Mouse (Mus musculus) frontal cortex, postnatal 10 days (tissue): ENCODE data around the gene H2al1i.
"Not testable (repeated sequence)": the region's sequence is repeated elsewhere in the genome, so short reads cannot be mapped to it uniquely, and the experiment has no call there.

Experiments
- DNase-seq, 2 experiments: peaks; one replicate each; pipeline ENCODE4 v3.0.0; 2022; ENCODE audit warnings: low spot score in 2 of 2, mixed read lengths in 1 of 2

The H2al1i gene

GRCm38 (mm10) chrX:11324359-11324758 is at the start of gene H2al1i:
Gene H2al1i, plus strand, starts transcription at chrX:11324659.
- not testable (repeated sequence) for DNase-seq

DNA sequence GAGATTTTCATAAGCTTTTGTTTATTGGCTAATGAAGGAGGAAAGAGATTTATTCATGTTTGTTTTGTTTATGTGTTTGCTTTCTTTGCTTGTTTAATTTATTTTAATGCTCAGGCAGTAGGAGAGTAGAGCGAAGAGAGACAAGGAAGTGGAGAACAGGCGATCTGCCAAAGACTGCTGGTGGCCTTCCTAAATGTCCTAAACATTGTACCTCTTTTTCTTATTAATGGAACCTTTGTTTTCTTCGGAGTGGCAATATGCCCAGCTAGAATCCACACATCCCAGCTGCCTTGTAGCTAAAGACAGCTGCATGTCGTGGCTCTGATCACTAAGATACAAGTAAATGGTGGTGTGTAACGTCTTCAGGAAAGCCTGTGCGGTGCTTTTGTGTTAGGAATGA is 47.4 kb upstream of the H2al1i start:
- no peak for DNase-seq

DNA sequence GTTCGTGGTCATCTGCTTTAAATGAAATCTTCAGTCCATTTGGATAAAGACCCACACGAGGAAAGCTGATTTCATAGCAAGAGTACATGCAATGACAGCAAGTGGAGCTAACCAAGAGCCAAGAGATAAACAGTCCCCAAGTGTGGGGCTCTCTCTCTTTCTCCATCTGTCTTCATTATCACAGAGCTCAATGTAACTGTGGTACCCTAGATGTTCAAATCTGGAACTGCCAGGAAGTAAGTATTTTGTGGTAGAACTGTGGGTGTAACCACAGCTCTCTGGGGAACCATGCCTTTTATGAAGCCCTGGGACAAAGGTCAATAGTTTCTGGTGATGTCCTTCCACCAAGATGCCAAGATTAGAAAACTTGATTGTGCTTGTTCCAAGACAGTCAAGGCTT is 43.7 kb upstream of the H2al1i start:
- DNase-seq: no peak

GRCm38 (mm10) chrX:11288306-11288882 is 36.1 kb upstream of the H2al1i start:
- DNase-seq: no peak

DNA sequence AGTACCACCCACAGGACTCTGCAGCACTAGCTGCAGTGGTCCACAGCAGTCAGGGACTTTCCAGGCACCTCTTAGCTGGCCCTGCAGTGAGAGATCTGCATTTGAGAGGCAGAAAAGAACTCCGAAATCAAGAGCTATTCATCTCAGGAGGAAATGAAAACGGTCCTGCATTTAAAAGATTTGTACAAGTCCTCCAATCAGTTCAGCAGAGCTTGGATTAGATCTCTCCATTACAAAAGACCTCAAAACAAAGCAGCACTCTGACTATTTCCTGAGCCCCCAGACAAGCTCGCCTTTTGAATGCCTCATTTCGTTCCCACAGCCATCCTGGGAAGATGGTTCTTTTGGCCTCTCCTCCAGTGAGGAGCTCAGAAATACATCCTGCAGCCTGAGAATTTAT is 35.2 kb upstream of the H2al1i start:
- no peak for DNase-seq

GRCm38 (mm10) chrX:11298957-11299356 is 25.5 kb upstream of the H2al1i start, which contains the start of gene H2al1a:
Gene H2al1a, plus strand, starts transcription at chrX:11299257.
- not testable (repeated sequence) for DNase-seq

DNA sequence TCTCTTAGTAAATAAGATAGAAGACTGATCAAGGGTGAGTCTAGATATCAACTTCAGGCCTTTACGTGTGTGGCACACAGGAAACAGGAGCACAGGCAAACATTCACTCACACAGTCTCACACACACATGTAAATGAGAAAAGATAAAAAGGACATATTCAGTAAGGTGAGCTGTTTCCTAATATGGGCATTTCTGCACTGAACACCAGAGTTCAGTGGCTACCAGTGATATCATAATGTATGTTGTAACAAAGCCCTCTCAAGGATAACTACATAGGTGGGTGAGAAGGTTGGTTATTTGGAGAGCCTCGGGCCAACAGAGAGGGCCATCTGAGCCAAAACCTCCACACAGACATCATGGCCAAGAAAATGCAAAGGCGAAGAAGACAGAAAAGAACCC is 22.3 kb upstream of the H2al1i start, which contains the start of gene H2al1b:
TSS of gene H2al1b (plus strand) at position 301 of the 400 bp plus-strand sequence.
- DNase-seq: not testable (repeated sequence)

DNA sequence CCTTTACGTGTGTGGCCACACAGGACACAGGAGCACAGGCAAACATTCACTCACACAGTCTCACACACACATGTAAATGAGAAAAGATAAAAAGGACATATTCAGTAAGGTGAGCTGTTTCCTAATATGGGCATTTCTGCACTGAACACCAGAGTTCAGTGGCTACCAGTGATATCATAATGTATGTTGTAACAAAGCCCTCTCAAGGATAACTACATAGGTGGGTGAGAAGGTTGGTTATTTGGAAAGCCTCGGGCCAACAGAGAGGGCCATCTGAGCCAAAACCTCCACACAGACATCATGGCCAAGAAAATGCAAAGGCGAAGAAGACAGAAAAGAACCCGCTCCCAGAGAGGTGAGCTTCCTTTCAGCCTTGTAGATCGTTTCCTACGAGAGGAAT is 19.1 kb upstream of the H2al1i start, which contains the start of gene H2al1c:
TSS of gene H2al1c (plus strand) at position 301 of the 400 bp plus-strand sequence.
- DNase-seq: not testable (repeated sequence)

GRCm38 (mm10) chrX:11308524-11308923 is 15.9 kb upstream of the H2al1i start, which contains the start of gene H2al1d:
Gene H2al1d, plus strand, starts transcription at chrX:11308824.
- not testable (repeated sequence) for DNase-seq

GRCm38 (mm10) chrX:11311634-11312033 is 12.8 kb upstream of the H2al1i start, which contains the start of gene H2al1e:
Gene H2al1e, plus strand, starts transcription at chrX:11311934.
- not testable (repeated sequence) for DNase-seq

- DNase-seq: not testable (repeated sequence)
Measured at GRCm38 (mm10) chrX:11314858-11315257, 9.6 kb upstream of the H2al1i start, which contains the start of gene H2al1f. Gene H2al1f, plus strand, starts transcription at chrX:11315158.

DNA sequence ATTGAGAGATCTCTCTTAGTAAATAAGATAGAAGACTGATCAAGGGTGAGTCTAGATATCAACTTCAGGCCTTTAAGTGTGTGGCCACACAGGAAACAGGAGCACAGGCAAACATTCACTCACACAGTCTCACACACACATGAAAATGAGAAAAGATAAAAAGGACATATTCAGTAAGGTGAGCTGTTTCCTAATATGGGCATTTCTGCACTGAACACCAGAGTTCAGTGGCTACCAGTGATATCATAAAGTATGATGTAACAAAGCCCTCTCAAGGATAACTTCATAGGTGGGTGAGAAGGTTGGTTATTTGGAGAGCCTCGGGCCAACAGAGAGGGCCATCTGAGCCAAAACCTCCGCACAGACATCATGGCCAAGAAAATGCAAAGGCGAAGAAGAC is 6.5 kb upstream of the H2al1i start, which contains the start of gene H2al1g:
TSS of gene H2al1g (plus strand) at position 301 of the 400 bp plus-strand sequence.
- not testable (repeated sequence) for DNase-seq

- not testable (repeated sequence) for DNase-seq
Measured at GRCm38 (mm10) chrX:11321192-11321591, 3.3 kb upstream of the H2al1i start, which contains the start of gene H2al1h. Gene H2al1h, plus strand, starts transcription at chrX:11321492.

DNA sequence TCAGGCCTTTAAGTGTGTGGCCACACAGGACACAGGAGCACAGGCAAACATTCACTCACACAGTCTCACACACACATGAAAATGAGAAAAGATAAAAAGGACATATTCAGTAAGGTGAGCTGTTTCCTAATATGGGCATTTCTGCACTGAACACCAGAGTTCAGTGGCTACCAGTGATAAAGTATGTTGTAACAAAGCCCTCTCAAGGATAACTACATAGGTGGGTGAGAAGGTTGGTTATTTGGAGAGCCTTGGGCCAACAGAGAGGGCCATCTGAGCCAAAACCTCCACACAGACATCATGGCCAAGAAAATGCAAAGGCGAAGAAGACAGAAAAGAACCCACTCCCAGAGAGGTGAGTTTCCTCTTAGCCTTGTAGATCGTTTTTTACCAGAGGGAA is 3.1 kb downstream of the H2al1i start, which contains the start of gene H2al1j:
TSS of gene H2al1j (plus strand) at position 301 of the 400 bp plus-strand sequence.
- DNase-seq: not testable (repeated sequence)

GRCm38 (mm10) chrX:11345762-11346161 is 21.3 kb downstream of the H2al1i start:
- no peak for DNase-seq

- DNase-seq: no peak
Measured at GRCm38 (mm10) chrX:11346756-11347155, 22.3 kb downstream of the H2al1i start.

GRCm38 (mm10) chrX:11360823-11361222 is 36.4 kb downstream of the H2al1i start:
- no peak for DNase-seq

- no peak for DNase-seq
Measured at GRCm38 (mm10) chrX:11361261-11361660, 36.8 kb downstream of the H2al1i start.

GRCm38 (mm10) chrX:11363890-11364289 is 39.4 kb downstream of the H2al1i start:
- DNase-seq: no peak

DNA sequence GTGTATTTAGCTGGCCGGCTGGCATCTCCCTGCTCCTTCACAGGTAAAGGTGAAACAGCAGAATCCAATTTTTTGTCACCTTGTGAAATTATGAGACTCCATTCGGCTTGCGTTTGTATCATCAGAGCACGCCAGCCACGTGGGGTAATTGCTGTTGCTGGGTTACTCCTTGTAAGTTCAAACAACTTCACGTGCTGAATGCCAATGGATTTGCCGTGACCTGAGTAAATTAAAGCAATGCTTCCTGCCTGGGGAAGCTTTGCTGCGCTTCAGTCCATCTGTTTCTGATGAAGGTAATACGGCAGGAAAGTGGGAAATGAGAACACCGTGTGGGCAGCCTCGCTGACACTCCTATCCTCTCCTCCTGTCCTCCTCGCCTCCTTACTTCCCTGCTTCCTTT is 40.7 kb downstream of the H2al1i start:
- no peak for DNase-seq
